Mouse (Mus musculus): ENCODE measurements at regions not wholly inside any gene's neighbourhood (a gene's known extent, or its start where the extent isn't known, plus 50 kb on each side); places are given as distances from the start of the nearest gene placed in this dataset.

DNA sequence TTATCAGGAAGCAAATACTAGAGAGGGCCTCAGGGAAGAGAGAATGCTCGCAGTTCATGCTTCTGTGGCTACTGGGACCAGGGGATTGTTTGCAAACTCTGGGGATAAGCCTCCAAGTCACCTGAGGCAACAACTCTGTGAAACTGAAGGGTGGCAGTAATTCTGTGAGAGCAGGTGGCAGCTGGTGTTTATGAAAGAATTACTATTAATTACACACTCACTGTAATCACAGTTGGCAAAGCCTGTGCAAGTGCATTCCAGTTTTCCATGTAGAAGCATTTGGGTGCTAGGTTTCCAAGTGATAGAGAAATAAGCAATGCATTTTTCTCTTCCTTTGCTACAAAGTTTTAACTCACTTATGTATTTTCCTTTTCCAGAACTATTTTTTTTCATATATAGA, 578.5 kb downstream of the Ets1 start:
- no peak for DNase-seq (ENCODE audit: low spot score)

- DNase-seq (ENCODE audit: low spot score), result no peak
Measured at GRCm38 (mm10) chr9:33220981-33221380, 585.0 kb downstream of the Ets1 start.

DNA sequence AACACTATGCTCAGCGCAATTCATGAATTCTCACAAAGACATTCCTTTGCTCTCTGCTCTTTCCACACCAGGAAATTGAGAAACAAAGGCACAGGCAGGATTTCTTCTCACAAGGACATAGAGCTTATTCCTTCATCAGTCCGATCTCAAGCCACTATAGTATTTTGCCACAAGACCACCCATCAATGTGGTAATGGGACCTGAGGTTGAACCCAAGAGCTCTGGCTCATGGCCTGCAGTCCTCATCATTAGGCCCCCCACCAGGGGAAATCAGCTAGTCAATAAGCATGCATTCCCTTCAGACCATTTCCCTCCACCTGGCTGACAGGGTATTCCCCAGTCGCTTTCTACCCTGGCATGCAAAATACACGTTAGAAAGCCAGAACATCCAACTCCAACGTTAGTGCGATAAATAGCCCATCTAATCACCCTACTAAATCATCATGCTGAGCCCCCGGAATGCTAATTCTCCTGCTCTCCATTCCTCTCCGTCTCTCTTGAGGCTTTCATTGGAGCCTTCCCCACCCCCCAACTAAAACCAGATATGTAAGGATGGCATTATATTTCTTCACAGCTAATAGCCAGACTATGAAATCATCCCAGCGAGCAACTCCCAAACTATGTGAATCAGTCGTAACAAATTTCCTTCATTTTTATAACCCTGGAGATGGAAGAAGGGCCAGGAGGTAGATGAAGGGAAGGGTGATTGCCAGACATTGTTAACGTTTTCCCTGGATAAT, 586.2 kb downstream of the Ets1 start:
- DNase-seq (ENCODE audit: low spot score), result no peak

DNA sequence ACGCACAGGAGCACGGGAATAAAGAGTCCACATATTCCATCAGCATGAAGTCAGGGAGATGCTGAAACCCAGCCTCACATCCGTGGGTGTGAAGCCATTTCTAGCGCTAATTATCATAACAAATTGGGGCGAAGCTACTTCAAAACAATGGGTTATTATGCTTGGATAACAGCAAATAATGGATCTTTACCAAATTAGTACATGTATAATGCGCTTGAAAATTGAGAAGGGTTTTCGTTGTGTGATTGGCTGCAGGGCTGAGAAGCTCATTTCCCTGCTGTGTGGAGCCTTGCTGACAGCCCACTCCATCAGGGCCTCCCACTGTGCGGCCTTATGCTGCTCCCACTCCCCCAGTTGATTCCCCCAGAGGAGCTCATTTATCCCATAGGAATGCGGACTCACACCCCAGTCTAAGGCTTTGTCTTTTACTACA, 597.7 kb downstream of the Ets1 start:
- DNase-seq (ENCODE audit: low spot score), result no peak

DNA sequence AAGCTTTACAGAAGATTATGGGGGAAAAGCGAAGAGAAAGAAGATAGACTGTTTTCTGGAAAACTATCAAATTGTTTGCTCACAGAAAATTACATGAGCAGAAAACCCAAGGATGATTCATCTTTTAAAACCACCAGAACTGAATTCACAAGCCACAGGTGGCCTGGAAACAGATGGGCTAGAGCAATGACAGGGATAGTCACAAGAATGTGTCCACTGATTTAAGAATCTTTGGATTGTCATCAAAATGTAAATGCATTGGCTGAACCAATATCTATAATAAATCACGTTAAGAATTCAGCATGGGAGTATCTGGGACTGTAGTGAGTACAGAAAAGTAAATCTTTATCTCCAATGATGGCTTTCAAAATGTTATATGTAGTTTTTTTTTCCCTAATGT, 602.2 kb downstream of the Ets1 start:
- DNase-seq (ENCODE audit: low spot score), result no peak

GRCm38 (mm10) chr9:33238846-33239245, 602.8 kb downstream of the Ets1 start:
- DNase-seq (ENCODE audit: low spot score), result no peak

- no peak for DNase-seq (ENCODE audit: low spot score)
Measured at GRCm38 (mm10) chr9:33240506-33240905, 604.5 kb downstream of the Ets1 start.

DNA sequence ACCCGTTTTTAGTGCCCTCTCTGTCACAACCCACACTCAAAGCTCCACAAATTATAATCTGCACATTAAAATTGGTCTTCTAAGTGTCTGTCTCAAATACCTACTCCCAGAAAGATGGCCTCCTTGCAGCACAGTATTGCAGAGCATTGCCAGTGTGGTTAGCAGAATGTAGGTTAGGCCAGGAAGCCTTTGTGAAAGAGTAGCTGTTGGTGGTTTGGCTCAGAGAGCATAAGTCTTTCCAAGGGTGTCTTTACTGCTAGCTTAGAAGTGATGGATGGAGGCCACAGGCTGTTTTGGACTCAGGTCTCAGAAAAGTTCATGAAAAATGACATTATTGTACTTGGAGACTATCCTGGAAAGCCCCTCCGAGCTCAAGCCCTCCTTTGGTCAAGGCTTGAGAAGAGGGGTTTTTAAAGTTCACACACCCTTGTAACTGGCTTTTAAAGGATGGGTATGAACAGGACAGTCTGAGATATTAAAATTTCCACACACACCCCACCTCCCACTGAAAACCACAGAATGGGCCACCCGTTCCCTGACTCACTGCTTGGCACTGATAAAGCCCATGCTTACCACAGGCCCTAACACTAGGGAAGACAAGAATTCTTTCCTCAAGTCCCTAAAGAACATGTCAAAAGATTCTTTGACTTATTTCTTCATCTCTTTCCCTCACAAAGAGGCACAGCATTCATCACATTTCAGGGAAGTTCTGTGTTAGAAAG, 605.1 kb downstream of the Ets1 start:
- no peak for DNase-seq (ENCODE audit: low spot score)

DNA sequence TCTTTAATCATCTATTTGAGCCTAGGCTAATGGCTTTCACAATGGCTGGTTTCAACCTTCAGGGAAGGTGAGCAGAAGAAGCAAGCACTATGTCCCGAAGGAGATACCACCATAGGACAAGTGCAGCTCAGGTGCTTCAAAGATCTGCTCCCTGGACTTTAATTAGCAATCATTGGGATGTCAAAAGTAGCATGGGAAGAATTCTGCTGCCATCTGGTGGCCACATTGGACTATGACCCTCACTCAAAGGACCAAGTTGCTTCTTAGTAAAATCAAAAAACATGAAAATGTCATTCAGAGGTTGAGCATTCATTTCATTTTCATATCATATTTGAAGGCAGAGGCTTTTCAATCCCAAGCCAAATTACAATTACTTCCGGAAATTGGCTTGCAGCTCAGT, 610.9 kb downstream of the Ets1 start:
- DNase-seq (ENCODE audit: low spot score), result peak; percentile 29

GRCm38 (mm10) chr9:33258241-33258640, 622.2 kb downstream of the Ets1 start:
- no peak for DNase-seq (ENCODE audit: low spot score)

DNA sequence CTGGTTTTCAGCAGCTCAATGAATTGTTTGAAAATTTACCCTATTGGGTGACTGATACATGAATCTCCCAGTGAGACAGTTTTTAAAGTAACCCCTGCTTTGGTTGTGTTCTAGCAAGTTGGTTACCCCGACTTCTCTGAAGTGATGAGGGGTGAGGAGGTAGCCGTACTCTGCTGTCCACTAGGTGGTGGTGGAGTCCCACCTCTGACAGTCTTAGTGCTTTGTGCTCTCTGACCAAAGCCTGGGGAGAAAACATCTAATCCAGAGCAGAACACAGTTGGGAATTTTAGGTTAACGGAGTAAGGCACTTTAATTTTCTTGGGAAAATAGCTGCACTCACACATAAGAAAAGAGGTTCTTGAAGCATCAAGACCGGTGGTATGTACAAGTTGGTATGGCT, 624.1 kb downstream of the Ets1 start:
- DNase-seq (ENCODE audit: low spot score), result peak; percentile 5

DNA sequence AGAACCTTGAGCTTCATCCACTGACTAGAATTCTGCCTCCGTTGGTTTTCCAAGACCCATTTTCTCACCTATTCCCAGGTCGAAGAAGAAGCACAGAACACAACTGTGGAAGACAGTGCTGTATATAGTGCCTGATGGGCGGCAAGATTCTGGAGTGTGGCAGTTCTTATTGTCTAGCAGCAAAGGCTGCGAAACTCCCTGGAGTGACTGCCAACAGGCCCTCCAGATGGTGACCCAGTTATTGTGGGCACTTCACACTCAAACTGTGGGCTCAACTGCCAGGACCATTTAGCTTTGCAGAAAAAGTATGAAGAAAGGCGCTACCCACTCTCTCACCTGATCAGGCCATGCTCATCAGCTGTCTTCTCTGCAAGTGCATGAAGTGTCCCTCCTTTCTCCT, 653.4 kb downstream of the Ets1 start:
- DNase-seq (ENCODE audit: low spot score), result no peak

DNA sequence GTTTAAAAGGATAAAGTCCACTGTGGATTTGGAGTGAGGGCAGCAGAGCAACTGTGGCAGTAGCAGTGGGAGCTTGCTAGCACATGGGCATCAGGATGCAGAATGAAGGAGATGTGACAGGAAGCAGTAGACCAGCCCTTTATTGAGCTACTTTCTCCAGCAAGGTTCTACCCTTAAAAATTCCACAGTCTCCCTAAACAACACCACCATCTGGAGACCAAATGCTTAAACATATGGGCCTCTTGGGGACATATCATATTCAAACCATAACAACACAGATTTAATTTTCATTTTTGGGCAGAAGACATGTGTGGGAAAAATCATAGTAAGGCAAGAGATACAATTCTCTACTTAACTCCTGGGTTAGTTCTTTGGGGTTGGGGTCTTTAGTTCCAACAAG, 656.1 kb downstream of the Ets1 start:
- no peak for DNase-seq (ENCODE audit: low spot score)

- DNase-seq (ENCODE audit: low spot score), result no peak
Measured at GRCm38 (mm10) chr9:33295925-33296324, 659.9 kb downstream of the Ets1 start.

GRCm38 (mm10) chr9:33319525-33320025, 683.6 kb downstream of the Ets1 start:
- DNase-seq (ENCODE audit: low spot score), result no peak

DNA sequence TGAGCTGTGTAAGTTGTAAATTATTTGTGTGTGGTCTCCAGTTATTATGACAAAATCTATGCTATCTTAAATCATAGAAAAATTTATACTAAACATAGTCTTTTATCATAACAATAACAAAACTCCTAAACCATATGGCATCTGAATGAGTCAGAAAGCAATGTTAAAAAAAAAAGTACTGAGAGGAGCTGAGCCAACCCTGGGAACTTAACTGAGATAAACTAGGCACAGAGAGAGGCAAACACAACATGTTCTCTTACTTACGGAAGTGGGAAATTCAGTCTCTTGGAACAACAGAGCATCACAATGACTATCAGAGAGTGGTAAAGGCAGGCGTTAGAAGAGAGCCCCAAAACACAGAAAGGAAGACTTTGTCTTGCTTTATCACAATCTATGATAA, 691.7 kb downstream of the Ets1 start:
- no peak for DNase-seq (ENCODE audit: low spot score)

DNA sequence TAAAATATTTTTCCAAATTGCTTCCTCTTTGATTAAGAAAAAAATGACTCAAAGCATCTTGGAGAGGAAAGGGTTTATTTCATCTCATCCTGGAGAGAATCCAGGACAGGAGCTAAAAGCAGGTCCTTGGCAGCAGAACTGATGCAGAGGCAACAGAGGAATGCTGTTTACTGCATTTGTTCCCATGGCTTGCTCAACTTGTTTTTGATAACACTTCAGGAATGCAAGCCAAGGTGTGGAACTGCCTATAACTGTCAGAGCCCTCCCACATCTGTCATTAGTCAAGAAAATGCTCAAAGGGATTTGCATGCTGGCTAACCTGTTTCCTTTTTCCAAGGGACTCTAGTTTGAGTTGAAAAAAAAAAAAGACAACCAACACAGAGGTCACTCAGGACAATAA, 714.2 kb downstream of the Ets1 start:
- DNase-seq (ENCODE audit: low spot score), result no peak

- DNase-seq (ENCODE audit: low spot score), result no peak
Measured at GRCm38 (mm10) chr9:33356621-33357020, 720.6 kb downstream of the Ets1 start.

- DNase-seq (ENCODE audit: low spot score), result no peak
Measured at GRCm38 (mm10) chr9:33360966-33361365, 724.9 kb downstream of the Ets1 start.

GRCm38 (mm10) chr9:33389170-33389569, 753.1 kb downstream of the Ets1 start:
- no peak for DNase-seq (ENCODE audit: low spot score)

DNA sequence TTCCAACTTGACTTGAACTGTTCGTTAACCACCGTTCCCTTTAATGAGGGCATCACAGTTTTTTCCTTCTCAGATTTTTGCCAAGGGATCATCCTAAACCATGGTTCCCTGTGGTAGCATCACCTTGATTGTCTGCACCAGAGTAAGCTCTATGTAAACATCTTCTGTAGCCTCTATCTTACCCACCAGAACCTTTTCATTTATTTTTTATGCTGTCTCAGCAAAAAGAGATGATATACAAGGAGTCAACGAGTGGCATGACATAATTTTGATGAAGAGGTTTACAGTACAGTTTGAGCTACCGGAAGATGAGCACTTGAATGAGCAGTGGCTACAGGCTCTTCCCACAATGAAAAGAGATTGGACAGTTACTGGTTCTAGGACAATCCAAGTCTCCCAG, 768.7 kb downstream of the Ets1 start:
- DNase-seq (ENCODE audit: low spot score), result no peak

- no peak for DNase-seq (ENCODE audit: low spot score)
Measured at GRCm38 (mm10) chr9:33407517-33407916, 771.5 kb downstream of the Ets1 start.

DNA sequence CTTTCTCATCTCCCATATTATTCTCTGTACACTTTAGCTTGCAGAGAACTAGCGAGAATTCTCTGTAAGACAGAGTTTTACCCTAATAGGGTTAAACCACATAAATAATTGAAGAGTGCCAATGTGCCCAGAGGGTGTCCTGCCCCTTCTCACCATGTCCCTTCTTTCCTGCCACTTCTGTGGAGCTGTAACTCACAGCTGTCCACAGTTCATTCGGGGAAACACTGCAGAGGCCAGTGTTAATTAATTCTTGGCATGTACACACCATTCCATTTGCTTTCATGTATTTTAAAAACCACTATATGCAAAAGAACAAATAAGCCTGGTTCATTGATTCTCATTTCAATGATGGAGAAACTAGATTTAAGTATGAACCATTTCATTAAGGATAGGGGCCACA, 787.8 kb downstream of the Ets1 start:
- no peak for DNase-seq (ENCODE audit: low spot score)

- no peak for DNase-seq (ENCODE audit: low spot score)
Measured at GRCm38 (mm10) chr9:33436459-33436858, 800.4 kb downstream of the Ets1 start.
